Mouse (Mus musculus) hindbrain, embryonic 14.5 days (tissue): ENCODE results near the gene 4933414I15Rik. TPM values are rescaled to one million over a fixed set of nuclear protein-coding genes. Genes with fewer than 3 reads are reported as not detected.

Experiments used
- ATAC-seq: fragments of 200-750 bp; cut with Nextera tagmentation; 2 replicates; pipeline ENCODE4 v1.8.0; 2017; ENCODE audit warnings: moderate number of reproducible peaks, mild to moderate bottlenecking, moderate TSS enrichment, moderate library complexity; ENCODE audit not compliant: low FRiP score
- DNase-seq: peaks from one replicate; pipeline ENCODE4 v3.0.0-alpha.2; 2015; ENCODE audit warnings: low spot score
- H3K27ac ChIP-seq: fragments of 300-500 bp; sonication (generic); 2 replicates; pipeline ENCODE4 v1.5.1; 2014; ENCODE audit warnings: mild to moderate bottlenecking, moderate library complexity
- H3K27me3 ChIP-seq: fragments of 300-500 bp; sonication (generic); 2 replicates; pipeline ENCODE4 v1.6.1; 2014; ENCODE audit warnings: mild to moderate bottlenecking, low read length, mixed read lengths; ENCODE audit not compliant: control insufficient read depth, insufficient read depth
- H3K36me3 ChIP-seq: fragments of 300-500 bp; sonication (generic); replicated peaks from 2 replicates; pipeline ENCODE4 v1.6.1; 2014; ENCODE audit not compliant: control insufficient read depth, insufficient read depth
- H3K4me1 ChIP-seq: fragments of 300-500 bp; sonication (generic); replicated peaks from 2 replicates; pipeline ENCODE4 v1.6.1; 2014; ENCODE audit warnings: antibody characterized with exemption, low read length, mixed read lengths; ENCODE audit not compliant: control insufficient read depth, insufficient read depth
- H3K4me2 ChIP-seq: fragments of 300-500 bp; sonication (generic); replicated peaks from 2 replicates; pipeline ENCODE4 v1.6.1; 2014; ENCODE audit warnings: mild to moderate bottlenecking, moderate library complexity
- H3K4me3 ChIP-seq: fragments of 300-500 bp; sonication (generic); replicated peaks from 2 replicates; pipeline ENCODE4 v1.5.1; 2014; ENCODE audit warnings: mild to moderate bottlenecking, low read length
- H3K9ac ChIP-seq: fragments of 300-500 bp; sonication (generic); 2 replicates; pipeline ENCODE4 v1.6.1; 2014
- H3K9me3 ChIP-seq: fragments of 300-500 bp; sonication (generic); 2 replicates; pipeline ENCODE4 v1.6.1; 2016; ENCODE audit warnings: low read length; ENCODE audit not compliant: control insufficient read depth
- WGBS: fragments of 180-500 bp; shearing (Covaris S2); extraction: QIAGEN DNeasy Blood & Tissue Kit; methylation state at CpG from one replicate; pipeline ENCODE4 v1.1.7; 2014; 5-methylcytosine and 5-hydroxymethylcytosine counted together
- polyA plus RNA-seq: library from polyadenylated mRNA; unstranded; fragments of >200 nt; fragmentation: Nextera tagmentation; extraction: Ambion mirVana; gene quantifications from 2 replicates; pipeline ENCODE4 v1.2.1, GENCODE M21; 2014

4933414I15Rik gene
- not detected in 2 replicates for polyA plus RNA-seq

- H3K9me3 ChIP-seq, result no peaks in the 10 kb centered on the region
- H3K36me3 ChIP-seq, result no peaks in the 10 kb centered on the region
- no peak within 1 kb of the TSS for H3K4me3 ChIP-seq
- H3K27me3 ChIP-seq, result no peaks in the 10 kb centered on the region
- DNase-seq (no peak), ATAC-seq (no peak)
- WGBS, result 83% methylated on average over 14 of the region's 14 CpGs
- H3K4me2 ChIP-seq, result no peak within 1 kb of the TSS
- H3K27ac ChIP-seq, result no peak within 1 kb of the TSS
- no peaks in the 10 kb centered on the region for H3K4me1 ChIP-seq
- no peak within 1 kb of the TSS for H3K9ac ChIP-seq
Observed at GRCm38 (mm10) chr11:50943506-50943905, at the start of gene 4933414I15Rik. 4933414I15Rik (minus strand) TSS chr11:50943765.

- no peaks in the 10 kb centered on the region for H3K36me3 ChIP-seq
- H3K9me3 ChIP-seq, result no peaks in the 10 kb centered on the region
- WGBS, result 61% methylated on average over 5 of the region's 5 CpGs
- no peak for ATAC-seq
- no peak within 1 kb of the TSS for H3K27ac ChIP-seq
- no peaks in the 10 kb centered on the region for H3K4me1 ChIP-seq
- no peak within 1 kb of the TSS for H3K9ac ChIP-seq
- no peak within 1 kb of the TSS for H3K4me2 ChIP-seq
- H3K27me3 ChIP-seq, result no peaks in the 10 kb centered on the region
- H3K4me3 ChIP-seq, result no peak within 1 kb of the TSS
- no peak for DNase-seq
Observed at GRCm38 (mm10) chr11:50981667-50982066, 38.1 kb upstream of the 4933414I15Rik start, which contains the start of gene Olfr1377. Olfr1377 (plus strand) TSS chr11:50981967.

GRCm38 (mm10) chr11:50977216-50977615, 33.7 kb upstream of the 4933414I15Rik start:
- WGBS, result 69% methylated on average over 4 of the region's 4 CpGs
- H3K4me1 ChIP-seq, result no peaks in the 10 kb centered on the region
- no peaks in the 10 kb centered on the region for H3K9me3 ChIP-seq
- ATAC-seq, result no peak
- no peaks in the 10 kb centered on the region for H3K36me3 ChIP-seq
- H3K4me2 ChIP-seq, result no peak overlapping the region
- H3K9ac ChIP-seq, result no peak overlapping the region
- DNase-seq, result no peak
- H3K27me3 ChIP-seq, result no peaks in the 10 kb centered on the region
- H3K27ac ChIP-seq, result no peak overlapping the region
- no peak overlapping the region for H3K4me3 ChIP-seq

GRCm38 (mm10) chr11:50966230-50966629, 22.7 kb upstream of the 4933414I15Rik start, which contains the start of gene Olfr1378:
Olfr1378 (plus strand) TSS chr11:50966530.
- H3K36me3 ChIP-seq, result no peaks in the 10 kb centered on the region
- no peak within 1 kb of the TSS for H3K27ac ChIP-seq
- H3K4me1 ChIP-seq, result no peaks in the 10 kb centered on the region
- 84% methylated on average over 11 of the region's 11 CpGs for WGBS
- H3K4me2 ChIP-seq, result no peak within 1 kb of the TSS
- no peak for DNase-seq
- H3K9me3 ChIP-seq, result no peaks in the 10 kb centered on the region
- no peaks in the 10 kb centered on the region for H3K27me3 ChIP-seq
- ATAC-seq, result no peak
- H3K4me3 ChIP-seq, result no peak within 1 kb of the TSS
- H3K9ac ChIP-seq, result no peak within 1 kb of the TSS

- H3K9ac ChIP-seq, result no peak overlapping the region
- H3K4me3 ChIP-seq, result no peak overlapping the region
- H3K4me1 ChIP-seq, result no peaks in the 10 kb centered on the region
- no peaks in the 10 kb centered on the region for H3K9me3 ChIP-seq
- H3K27ac ChIP-seq, result no peak overlapping the region
- H3K36me3 ChIP-seq, result no peaks in the 10 kb centered on the region
- ATAC-seq (no peak), DNase-seq (no peak)
- H3K4me2 ChIP-seq, result no peak overlapping the region
- 84% methylated on average over 2 of the region's 2 CpGs for WGBS
- no peaks in the 10 kb centered on the region for H3K27me3 ChIP-seq
Observed at GRCm38 (mm10) chr11:50964886-50965285, 21.3 kb upstream of the 4933414I15Rik start.

- ATAC-seq (no peak), DNase-seq (no peak)
- no peaks in the 10 kb centered on the region for H3K9me3 ChIP-seq
- H3K4me3 ChIP-seq, result no peak within 1 kb of the TSS
- H3K36me3 ChIP-seq, result no peaks in the 10 kb centered on the region
- no peaks in the 10 kb centered on the region for H3K4me1 ChIP-seq
- no peak within 1 kb of the TSS for H3K27ac ChIP-seq
- H3K4me2 ChIP-seq, result no peak within 1 kb of the TSS
- no peak within 1 kb of the TSS for H3K9ac ChIP-seq
- H3K27me3 ChIP-seq, result no peaks in the 10 kb centered on the region
- WGBS, result 68% methylated on average over 6 of the region's 6 CpGs
Observed at GRCm38 (mm10) chr11:50953665-50954064, 10.1 kb upstream of the 4933414I15Rik start, which contains the start of gene Prop1. Prop1 (minus strand) TSS chr11:50953765.

- ATAC-seq (no peak), DNase-seq (no peak)
- H3K4me1 ChIP-seq, result no peaks in the 10 kb centered on the region
- H3K27me3 ChIP-seq, result no peaks in the 10 kb centered on the region
- H3K36me3 ChIP-seq, result no peaks in the 10 kb centered on the region
- H3K4me2 ChIP-seq, result no peak overlapping the region
- no peaks in the 10 kb centered on the region for H3K9me3 ChIP-seq
- WGBS, result 73% methylated on average over 14 of the region's 14 CpGs
- no peak overlapping the region for H3K9ac ChIP-seq
- H3K4me3 ChIP-seq, result no peak overlapping the region
- no peak overlapping the region for H3K27ac ChIP-seq
Observed at GRCm38 (mm10) chr11:50952290-50952689, 8.7 kb upstream of the 4933414I15Rik start.

- no peak overlapping the region for H3K9ac ChIP-seq
- 79% methylated on average over 12 of the region's 12 CpGs for WGBS
- no peaks in the 10 kb centered on the region for H3K36me3 ChIP-seq
- no peaks in the 10 kb centered on the region for H3K27me3 ChIP-seq
- H3K27ac ChIP-seq, result no peak overlapping the region
- H3K4me2 ChIP-seq, result no peak overlapping the region
- H3K9me3 ChIP-seq, result no peaks in the 10 kb centered on the region
- ATAC-seq, result no peak
- no peaks in the 10 kb centered on the region for H3K4me1 ChIP-seq
- no peak overlapping the region for H3K4me3 ChIP-seq
- DNase-seq, result no peak
Observed at GRCm38 (mm10) chr11:50942386-50942785, 1.2 kb downstream of the 4933414I15Rik start.

GRCm38 (mm10) chr11:50939621-50940366, 3.8 kb downstream of the 4933414I15Rik start:
- ATAC-seq, result peak; percentile 51
- WGBS, result 37% methylated on average over 14 of the region's 14 CpGs
- peak; percentile 89 for DNase-seq

More at GRCm38 (mm10) chr11:50939621-50940366, 3.8 kb downstream of the 4933414I15Rik start:
- H3K36me3 ChIP-seq, result no peaks in the 10 kb centered on the region
- H3K4me1 ChIP-seq, result no peaks in the 10 kb centered on the region
- H3K9me3 ChIP-seq, result no peaks in the 10 kb centered on the region
- no peak overlapping the region for H3K4me3 ChIP-seq
- no peaks in the 10 kb centered on the region for H3K27me3 ChIP-seq
- no peak overlapping the region for H3K9ac ChIP-seq
- no peak overlapping the region for H3K27ac ChIP-seq
- no peak overlapping the region for H3K4me2 ChIP-seq
